Mouse (Mus musculus): ENCODE measurements around the gene Wdr20. TPM values are rescaled to one million over a fixed set of nuclear protein-coding genes. Genes with fewer than 3 reads are reported as not detected.

Gene Wdr20
- total and polyA plus RNA-seq, 3 experiments = 16.4 to 47.1 (median 28.5) TPM

DNA sequence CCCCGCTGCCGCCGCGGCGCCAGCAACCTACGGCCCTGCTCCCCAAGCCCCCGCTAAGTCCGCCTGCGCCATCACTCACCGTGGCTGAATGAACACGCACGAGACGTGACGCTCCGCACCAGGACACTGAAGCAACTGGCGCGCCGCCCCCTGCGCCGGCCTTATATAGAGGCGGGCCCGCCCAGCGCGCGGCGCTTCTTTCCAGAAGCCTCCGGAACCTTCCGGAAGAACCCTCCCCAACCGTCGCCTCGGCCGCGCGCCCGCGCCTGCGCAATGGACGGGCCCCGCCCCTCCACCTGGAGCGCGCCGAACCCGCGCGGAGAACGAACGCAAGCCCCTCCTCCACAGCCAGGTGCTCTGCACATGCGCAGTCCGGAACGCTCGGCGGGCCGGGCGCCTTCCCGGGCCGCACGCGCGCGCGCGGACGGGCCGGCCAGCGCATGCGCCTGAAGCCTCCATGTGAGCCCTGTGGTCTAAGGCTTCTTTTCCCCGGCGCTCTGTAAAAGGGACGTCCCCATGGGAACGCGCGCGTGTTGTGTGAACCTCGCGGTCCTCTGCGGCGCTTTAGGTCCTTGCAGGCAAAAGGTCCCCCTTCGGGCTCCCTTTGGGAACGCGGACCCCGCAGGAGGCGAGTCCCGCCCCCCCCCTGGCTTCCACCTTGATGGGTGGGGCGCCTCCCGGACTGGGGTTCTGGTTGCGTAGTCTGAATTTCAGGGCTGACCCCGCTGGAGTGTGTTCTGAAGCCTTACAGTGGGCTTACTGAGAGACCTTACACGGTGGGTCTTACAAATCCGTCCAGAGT is 41.4 kb upstream of the Wdr20 start:
- TF ChIP-seq CTCF (IDR thresholded peaks at IDR 0.05; ENCODE audit: low read depth, low read length) (no peak), POLR2AphosphoS5 (IDR thresholded peaks at IDR 0.05; ENCODE audit: insufficient replicate concordance, low read depth, low read length) (peak; percentile 96)
- H3K4me3 ChIP-seq (ENCODE audit: low read depth, low read length) = peak overlapping the region; percentile 97
- no peaks in the 10 kb centered on the region for H3K27me3 ChIP-seq (ENCODE audit: insufficient read depth, low read length)
- ATAC-seq (ENCODE audit: extremely low read depth, insufficient number of reproducible peaks, low FRiP score, poor library complexity, severe bottlenecking) (peak; percentile 12), DNase-seq (ENCODE audit: low spot score) (peak; percentile 95)
- H3K36me3 ChIP-seq (replicated peaks) = peaks cover 37% of the 10 kb centered on the region
- no peaks in the 10 kb centered on the region for H3K9me3 ChIP-seq (replicated peaks)
- peaks cover 65% of the 10 kb centered on the region for H3K4me1 ChIP-seq (ENCODE audit: insufficient read depth, low read depth, low read length)

DNA sequence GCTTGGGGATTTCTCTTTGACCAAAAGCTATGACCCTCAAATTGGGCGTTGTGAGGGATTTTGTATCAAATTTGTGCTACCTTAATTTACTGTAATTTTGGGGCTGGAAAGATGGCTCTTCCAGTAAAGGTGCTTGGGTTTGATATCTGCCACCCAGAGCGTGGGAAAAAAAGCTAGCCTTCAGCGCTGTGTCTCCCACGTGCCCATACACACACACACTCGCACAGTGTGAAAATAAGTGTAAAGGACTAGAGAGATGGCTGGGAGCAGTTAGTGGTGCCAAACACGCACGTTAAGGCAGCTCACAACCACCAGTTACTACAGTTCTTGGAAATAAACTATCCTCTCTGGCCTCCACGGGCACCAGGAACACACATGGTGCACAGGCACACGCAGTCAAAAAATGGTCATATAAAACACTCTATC is 40.8 kb upstream of the Wdr20 start:
- Histone ChIP-seq H3K4me1 (ENCODE audit: insufficient read depth, low read depth, low read length) (peaks cover 65% of the 10 kb centered on the region), H3K9me3 (replicated peaks) (no peaks in the 10 kb centered on the region), H3K36me3 (replicated peaks) (peaks cover 31% of the 10 kb centered on the region), H3K4me3 (ENCODE audit: low read depth, low read length) (peak overlapping the region; percentile 97), H3K27me3 (ENCODE audit: insufficient read depth, low read length) (no peaks in the 10 kb centered on the region)
- no peak for DNase-seq (ENCODE audit: low spot score)
- no peak for ATAC-seq (ENCODE audit: extremely low read depth, insufficient number of reproducible peaks, low FRiP score, poor library complexity, severe bottlenecking)
- TF ChIP-seq GATA2 (IDR thresholded peaks at IDR 0.05; ENCODE audit: borderline replicate concordance, low read depth, low read length) = no peak
- TF ChIP-seq POLR2AphosphoS5 (IDR thresholded peaks at IDR 0.05; ENCODE audit: insufficient replicate concordance, low read depth, low read length) = 0 out of 2 replicates have a peak, but pooled peaks have one; percentile 31
- TF ChIP-seq CTCF (IDR thresholded peaks at IDR 0.05; ENCODE audit: low read depth, low read length) = no peak
- TF ChIP-seq TAL1 (conservative IDR thresholded peaks at IDR 0.05; ENCODE audit: low read depth, low read length) = no peak

DNA sequence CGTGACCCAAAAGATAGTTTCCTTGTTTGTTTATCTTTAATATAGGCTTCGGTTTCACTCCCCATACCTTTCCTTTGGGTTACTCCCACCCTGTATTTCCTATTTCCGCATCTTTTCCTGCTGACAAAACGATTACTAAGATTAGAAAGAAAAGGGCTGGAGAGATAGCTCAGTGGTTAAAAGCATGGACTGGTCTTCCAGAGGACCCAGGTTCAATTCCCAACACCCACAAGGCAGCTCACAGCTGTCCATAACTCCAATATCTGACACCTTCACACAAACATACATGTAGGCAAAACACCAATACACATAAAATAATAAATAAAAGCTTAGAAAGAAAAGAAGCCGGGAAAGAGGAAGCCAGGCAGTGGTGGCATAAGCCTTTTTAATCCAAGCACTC is 40.3 kb upstream of the Wdr20 start:
- no peak for DNase-seq (ENCODE audit: low spot score)
- TF ChIP-seq GATA2 (IDR thresholded peaks at IDR 0.05; ENCODE audit: borderline replicate concordance, low read depth, low read length) (no peak), TAL1 (conservative IDR thresholded peaks at IDR 0.05; ENCODE audit: low read depth, low read length) (no peak), CTCF (IDR thresholded peaks at IDR 0.05; ENCODE audit: low read depth, low read length) (no peak), GATA1 (IDR thresholded peaks at IDR 0.05; ENCODE audit: borderline replicate concordance, low read length) (no peak), POLR2AphosphoS5 (IDR thresholded peaks at IDR 0.05; ENCODE audit: insufficient replicate concordance, low read depth, low read length) (no peak)
- H3K27me3 ChIP-seq (ENCODE audit: insufficient read depth, low read length) = no peaks in the 10 kb centered on the region
- H3K9me3 ChIP-seq (replicated peaks) = no peaks in the 10 kb centered on the region
- H3K36me3 ChIP-seq (replicated peaks) = peaks cover 27% of the 10 kb centered on the region
- no peak for ATAC-seq (ENCODE audit: extremely low read depth, insufficient number of reproducible peaks, low FRiP score, poor library complexity, severe bottlenecking)
- peak overlapping the region; percentile 97; the same call in 1 of the 2 replicates for H3K4me3 ChIP-seq (ENCODE audit: low read depth, low read length)
- peaks cover 69% of the 10 kb centered on the region for H3K4me1 ChIP-seq (ENCODE audit: insufficient read depth, low read depth, low read length)

DNA sequence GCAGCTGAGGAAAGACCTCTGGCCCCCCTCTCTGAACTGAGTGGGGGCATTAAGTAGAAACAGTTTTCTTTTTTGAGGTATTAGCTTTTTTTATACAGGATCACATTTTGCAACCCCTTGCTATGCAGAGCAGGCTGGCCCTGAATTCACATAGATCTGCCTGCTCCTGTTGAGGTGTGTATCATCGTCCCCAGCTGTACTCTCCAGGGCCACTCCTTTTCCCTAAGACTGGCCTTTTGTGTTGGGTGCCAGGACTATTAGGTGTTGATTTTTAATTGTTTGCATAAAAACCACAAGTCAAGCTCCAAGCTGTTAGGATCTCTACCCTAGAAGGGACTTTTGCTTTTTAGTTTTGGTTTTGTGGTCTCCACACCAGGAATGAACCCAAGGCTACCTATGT is 39.7 kb upstream of the Wdr20 start:
- ATAC-seq (ENCODE audit: extremely low read depth, insufficient number of reproducible peaks, low FRiP score, poor library complexity, severe bottlenecking) (no peak), DNase-seq (ENCODE audit: low spot score) (no peak)
- Histone ChIP-seq H3K4me3 (ENCODE audit: low read depth, low read length) (peak overlapping the region; percentile 66; the same call in 1 of the 2 replicates), H3K36me3 (replicated peaks) (peaks cover 22% of the 10 kb centered on the region), H3K27me3 (ENCODE audit: insufficient read depth, low read length) (no peaks in the 10 kb centered on the region), H3K9me3 (replicated peaks) (no peaks in the 10 kb centered on the region), H3K4me1 (ENCODE audit: insufficient read depth, low read depth, low read length) (peaks cover 72% of the 10 kb centered on the region)
- TF ChIP-seq GATA1 (IDR thresholded peaks at IDR 0.05; ENCODE audit: borderline replicate concordance, low read length) (no peak), CTCF (IDR thresholded peaks at IDR 0.05; ENCODE audit: low read depth, low read length) (no peak), TAL1 (conservative IDR thresholded peaks at IDR 0.05; ENCODE audit: low read depth, low read length) (no peak), GATA2 (IDR thresholded peaks at IDR 0.05; ENCODE audit: borderline replicate concordance, low read depth, low read length) (no peak), POLR2AphosphoS5 (IDR thresholded peaks at IDR 0.05; ENCODE audit: insufficient replicate concordance, low read depth, low read length) (no peak)

DNA sequence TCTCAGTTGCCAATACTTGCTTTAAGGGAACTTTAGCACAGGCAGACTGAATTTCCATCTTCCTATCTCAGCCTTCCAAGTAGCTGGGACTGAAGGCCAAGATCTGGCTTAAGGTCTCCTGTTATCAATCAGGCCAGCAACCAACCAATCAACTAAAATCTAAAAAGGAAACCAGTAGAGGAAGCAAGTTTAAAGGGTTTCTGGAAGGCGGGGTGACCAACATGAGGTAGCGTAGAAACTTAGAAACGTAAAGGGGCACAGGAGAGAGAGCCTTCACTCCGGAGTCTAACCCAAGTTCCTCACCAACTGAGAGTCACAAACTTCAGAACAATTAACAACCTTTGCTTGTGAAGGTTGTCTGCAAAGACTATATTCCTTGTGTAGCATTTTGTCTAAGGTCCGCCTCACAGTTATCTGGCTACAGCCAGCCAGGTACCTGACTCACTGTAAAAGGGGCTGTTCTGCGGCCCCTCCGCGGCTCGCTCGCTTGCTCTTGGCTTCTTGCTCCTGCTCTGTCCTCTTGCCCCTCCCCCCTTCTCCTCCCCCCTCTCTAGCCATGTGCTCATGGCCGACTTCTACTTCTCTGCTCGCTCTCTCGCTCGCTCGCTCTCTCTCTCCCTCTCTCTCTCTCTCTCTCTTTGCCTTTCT is 39.1 kb upstream of the Wdr20 start:
- peaks cover 19% of the 10 kb centered on the region for H3K36me3 ChIP-seq (replicated peaks)
- H3K4me1 ChIP-seq (ENCODE audit: insufficient read depth, low read depth, low read length) = peaks cover 75% of the 10 kb centered on the region
- H3K27me3 ChIP-seq (ENCODE audit: insufficient read depth, low read length) = no peaks in the 10 kb centered on the region
- H3K9me3 ChIP-seq (replicated peaks) = no peaks in the 10 kb centered on the region
- H3K4me3 ChIP-seq (ENCODE audit: low read depth, low read length) = peak overlapping the region; percentile 66
- TF ChIP-seq CTCF (IDR thresholded peaks at IDR 0.05; ENCODE audit: low read depth, low read length) = no peak
- peak; percentile 31; the same call in 1 of the 2 replicates for TF ChIP-seq TAL1 (conservative IDR thresholded peaks at IDR 0.05; ENCODE audit: low read depth, low read length)
- DNase-seq (ENCODE audit: low spot score) (peak; percentile 54), ATAC-seq (ENCODE audit: extremely low read depth, insufficient number of reproducible peaks, low FRiP score, poor library complexity, severe bottlenecking) (peak; percentile 32)

DNA sequence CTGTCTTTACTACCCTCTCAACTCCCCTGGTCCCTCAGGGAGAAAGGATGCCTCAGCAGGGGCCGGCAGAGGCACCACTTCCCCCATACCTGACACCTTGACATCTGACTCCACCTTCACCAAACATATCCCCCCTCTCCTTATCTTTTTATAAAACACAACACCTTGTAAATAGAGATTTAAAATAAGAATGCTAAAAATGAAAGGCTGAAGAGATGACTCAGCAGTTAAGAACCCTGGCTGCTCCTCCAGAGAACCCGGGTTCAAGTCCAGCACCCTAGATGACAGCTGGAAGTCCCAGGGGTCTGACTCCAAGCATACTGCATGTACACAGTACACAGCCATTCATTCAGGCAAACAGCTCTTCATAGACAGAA is 38.6 kb upstream of the Wdr20 start:
- Histone ChIP-seq H3K27me3 (ENCODE audit: insufficient read depth, low read length) (no peaks in the 10 kb centered on the region), H3K4me1 (ENCODE audit: insufficient read depth, low read depth, low read length) (peaks cover 76% of the 10 kb centered on the region), H3K9me3 (replicated peaks) (no peaks in the 10 kb centered on the region), H3K36me3 (replicated peaks) (peaks cover 17% of the 10 kb centered on the region), H3K4me3 (ENCODE audit: low read depth, low read length) (peak overlapping the region; percentile 66; the same call in 1 of the 2 replicates)
- DNase-seq (ENCODE audit: low spot score) = no peak
- TF ChIP-seq POLR2AphosphoS5 (IDR thresholded peaks at IDR 0.05; ENCODE audit: insufficient replicate concordance, low read depth, low read length) (no peak), GATA1 (IDR thresholded peaks at IDR 0.05; ENCODE audit: borderline replicate concordance, low read length) (no peak), GATA2 (IDR thresholded peaks at IDR 0.05; ENCODE audit: borderline replicate concordance, low read depth, low read length) (no peak), TAL1 (conservative IDR thresholded peaks at IDR 0.05; ENCODE audit: low read depth, low read length) (no peak), CTCF (IDR thresholded peaks at IDR 0.05; ENCODE audit: low read depth, low read length) (no peak)
- peak; percentile 0; the same call in 1 of the 2 replicates for ATAC-seq (ENCODE audit: extremely low read depth, insufficient number of reproducible peaks, low FRiP score, poor library complexity, severe bottlenecking)
